Mouse (Mus musculus): ENCODE measurements around the gene Gm11985.

Gm11985 gene

GRCm38 (mm10) chr11:7152371-7152770, 36.0 kb downstream of the Gm11985 start:
- no peak for DNase-seq

DNA sequence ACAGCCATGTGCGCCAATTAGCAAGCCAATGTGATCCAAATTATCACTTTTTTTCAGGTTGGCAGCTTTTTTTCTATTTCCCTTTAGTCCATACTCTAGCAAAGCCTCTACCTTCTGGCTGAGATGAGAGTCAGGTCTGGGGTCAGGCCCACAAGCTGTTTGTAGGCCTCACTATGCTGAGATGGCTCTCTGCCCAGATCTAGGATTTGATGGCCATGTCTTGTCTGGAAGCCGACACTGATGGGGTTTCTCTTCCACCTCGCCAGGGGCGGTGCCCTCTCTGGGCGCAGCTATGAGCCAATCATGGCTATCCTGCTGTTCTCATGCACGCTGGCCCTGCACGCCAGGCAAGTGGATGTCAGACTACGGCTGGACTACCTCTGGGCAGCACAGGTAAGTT, 37.9 kb downstream of the Gm11985 start:
- peak; percentile 61 to 74 for DNase-seq

GRCm38 (mm10) chr11:7149471-7149870, 38.9 kb downstream of the Gm11985 start:
- DNase-seq, result no peak

DNA sequence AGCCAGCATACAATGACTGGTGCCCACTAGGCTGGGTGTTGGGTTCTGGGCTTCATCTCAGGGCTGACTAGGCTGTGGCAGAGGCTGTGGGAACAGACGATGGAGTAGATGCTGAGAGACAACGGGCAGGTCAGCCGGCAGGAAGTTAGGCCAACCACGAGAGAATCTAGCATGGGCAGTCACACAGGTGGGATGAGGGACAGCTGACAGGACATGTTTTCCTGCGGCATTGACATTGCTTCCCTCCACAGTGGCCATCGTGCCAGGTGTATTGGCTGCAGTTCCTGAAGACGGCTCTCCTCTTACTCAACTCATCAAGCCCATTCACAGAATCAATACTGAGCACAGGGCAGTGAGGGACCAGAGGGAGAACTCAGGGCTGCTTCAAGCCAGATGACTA, 40.4 kb downstream of the Gm11985 start:
- peak; percentile 50 to 51 for DNase-seq

DNA sequence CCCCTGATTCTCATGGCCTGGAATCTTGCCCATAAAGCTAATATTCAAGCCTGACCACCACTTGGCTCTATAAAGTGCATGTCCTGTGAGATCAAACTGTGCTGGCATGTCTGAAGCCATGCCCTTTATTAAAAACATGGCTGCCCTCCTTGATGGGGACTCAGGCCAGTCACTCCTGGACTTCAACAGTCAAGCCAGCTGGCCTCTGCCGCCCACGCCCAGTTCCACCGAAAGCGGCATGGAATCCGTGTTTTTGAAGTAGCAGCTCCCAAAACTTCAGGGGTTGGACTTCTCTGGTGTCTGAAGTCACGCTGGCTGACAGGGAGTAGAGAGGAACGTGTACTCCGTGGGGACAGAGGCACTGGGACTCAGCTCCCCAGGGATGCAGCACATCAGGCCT, 40.8 kb downstream of the Gm11985 start:
- DNase-seq, result peak; percentile 50 to 66

GRCm38 (mm10) chr11:7145221-7145620, 43.1 kb downstream of the Gm11985 start:
- no peak for DNase-seq

DNA sequence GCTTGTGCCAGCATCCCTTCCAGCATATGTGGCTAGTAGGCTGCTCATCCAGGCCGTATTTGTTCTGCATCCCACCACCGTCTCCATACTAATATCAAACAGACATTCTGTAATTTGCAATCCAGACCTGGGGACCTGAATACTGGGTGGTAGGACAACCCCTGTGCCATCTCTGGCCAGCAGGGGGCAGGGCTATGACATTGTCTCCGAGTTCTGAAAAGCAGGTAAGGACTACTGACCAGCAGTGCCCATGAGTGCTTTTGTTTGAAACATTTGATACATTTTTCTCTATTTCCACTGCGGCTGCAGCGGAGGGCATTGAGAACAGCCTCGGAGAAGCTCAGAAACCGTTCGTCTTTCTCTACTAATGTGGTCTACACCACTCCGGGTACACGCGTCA, 44.0 kb downstream of the Gm11985 start:
- DNase-seq, result peak; percentile 47 to 68

DNA sequence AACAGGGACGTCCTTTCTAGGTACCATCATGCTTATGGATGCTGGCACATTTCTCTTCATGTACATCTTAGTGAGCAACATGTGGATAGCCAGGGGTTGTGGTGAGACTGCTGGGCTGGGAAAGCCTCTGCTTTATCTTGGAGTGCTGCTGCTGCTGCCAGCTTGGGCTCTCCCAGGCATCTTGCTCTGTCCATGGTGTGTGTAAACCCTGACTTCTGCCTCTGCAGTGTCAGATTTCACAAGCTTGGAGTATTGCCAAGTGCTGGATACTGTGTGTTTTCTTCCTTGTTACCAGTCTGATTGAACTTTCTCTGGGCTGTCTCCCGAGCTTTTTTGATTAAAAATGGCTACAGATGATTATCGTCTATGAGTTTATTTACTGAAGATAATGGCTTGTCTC, 45.6 kb downstream of the Gm11985 start:
- no peak for DNase-seq

DNA sequence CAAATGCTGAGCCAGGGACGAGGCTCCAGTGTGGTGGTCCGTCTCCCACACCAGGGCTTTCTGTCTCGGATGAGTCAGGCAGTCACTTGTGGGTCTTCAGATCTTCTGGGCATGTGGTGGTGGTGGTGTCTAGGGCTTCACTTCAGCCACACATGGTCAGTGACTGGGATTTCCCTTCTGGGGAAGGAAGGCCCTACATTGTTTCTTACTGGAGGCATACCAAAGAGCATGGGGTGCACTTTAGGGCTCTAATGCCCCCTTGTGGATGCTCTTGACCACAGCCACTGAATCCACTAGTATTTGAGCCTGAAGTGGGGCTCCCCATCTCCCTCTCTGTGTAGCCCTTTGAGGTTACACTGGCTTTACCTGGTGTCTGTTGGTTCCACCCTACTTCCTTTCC, 47.9 kb downstream of the Gm11985 start:
- peak; percentile 58 to 74 for DNase-seq

- no peak for DNase-seq
Observed at GRCm38 (mm10) chr11:7138370-7138769, 50.0 kb downstream of the Gm11985 start.

GRCm38 (mm10) chr11:7136246-7136855, 52.0 kb downstream of the Gm11985 start:
- no peak for DNase-seq

GRCm38 (mm10) chr11:7135763-7136162, 52.6 kb downstream of the Gm11985 start:
- peak in 1 of 2 experiments; percentile 52 for DNase-seq

- DNase-seq, result no peak
Observed at GRCm38 (mm10) chr11:7135301-7135700, 53.1 kb downstream of the Gm11985 start.

- no peak for DNase-seq
Observed at GRCm38 (mm10) chr11:7134319-7134718, 54.0 kb downstream of the Gm11985 start.

- no peak for DNase-seq
Observed at GRCm38 (mm10) chr11:7133736-7134135, 54.6 kb downstream of the Gm11985 start.
